In genomic region chr2:35132662-35133055, GRCm38 (mm10) we compare ENCODE assay signal across 9 mouse cellular contexts. TPM values are rescaled to one million over a fixed set of nuclear protein-coding genes. Genes with fewer than 3 reads are reported as not detected.
DNase-seq lines count a peak whose midpoint lies in the region; ATAC-seq lines count a peak whose summit lies in the region.
"Had no signal": no experiment of that assay in that cellular context is flagged by ENCODE, and none has a peak within 500 bp of the region (broad histone marks: within the 10 kb centered on the region; RNA-seq: fewer than 3 reads in every experiment).

No protein-coding gene starts in this region.

- no peak for DNase-seq in heart, adult 11 months
- peak; percentile 33 for DNase-seq in Muller cell, postnatal 12 days (ENCODE audit: inconsistent ontology term)
- no peak for DNase-seq in testis, postnatal 14 days (ENCODE audit: low spot score)
- no peak for DNase-seq in adrenal gland, adult 8-10 months
- DNase-seq in thymus, postnatal 14 days = no peak

- peak overlapping the region; percentile 53 to 63 for H3K4me3 ChIP-seq in heart, embryonic 14.5 days (ENCODE audit: control insufficient read depth in 1 of 2, insufficient read depth in 1 of 2, low read depth in 1 of 2, low read length in 2 of 2)
- peak overlapping the region; percentile 38 for H3K4me3 ChIP-seq in hindbrain, embryonic 12.5 days
- peak overlapping the region; percentile 38 for H3K4me3 ChIP-seq in midbrain, embryonic 15.5 days

- WGBS in heart, embryonic 14.5 days = 8% methylated on average over 5 of the region's 5 CpGs
- WGBS in hindbrain, embryonic 12.5 days = 13% methylated on average over 5 of the region's 5 CpGs
- WGBS in midbrain, embryonic 15.5 days = 4% methylated on average over 5 of the region's 5 CpGs

- H3K27me3 ChIP-seq in heart, embryonic 14.5 days (ENCODE audit: control insufficient read depth, insufficient read depth, low read length) = no peaks in the 10 kb centered on the region
- no peaks in the 10 kb centered on the region for H3K27me3 ChIP-seq in hindbrain, embryonic 12.5 days
- no peaks in the 10 kb centered on the region for H3K27me3 ChIP-seq in midbrain, embryonic 15.5 days (replicated peaks)
- H3K27me3 ChIP-seq: Patski had no signal

- H3K36me3 ChIP-seq in heart, embryonic 14.5 days (ENCODE audit: control insufficient read depth, insufficient read depth, low read length) = peaks cover 46% of the 10 kb centered on the region
- H3K36me3 ChIP-seq in hindbrain, embryonic 12.5 days = peaks cover 25% of the 10 kb centered on the region
- H3K36me3 ChIP-seq in midbrain, embryonic 15.5 days (replicated peaks) = peaks cover 7% of the 10 kb centered on the region

- no peaks in the 10 kb centered on the region for H3K9me3 ChIP-seq in heart, embryonic 14.5 days (ENCODE audit: control insufficient read depth, low read length)
- no peaks in the 10 kb centered on the region for H3K9me3 ChIP-seq in hindbrain, embryonic 12.5 days (replicated peaks)
- no peaks in the 10 kb centered on the region for H3K9me3 ChIP-seq in midbrain, embryonic 15.5 days

- ATAC-seq in heart, embryonic 14.5 days (ENCODE audit: insufficient number of reproducible peaks, insufficient read depth, low FRiP score, low read depth) = no peak; the same call in 1 of the 2 replicates
- no peak for ATAC-seq in hindbrain, embryonic 12.5 days (ENCODE audit: low FRiP score)
- no peak for ATAC-seq in midbrain, embryonic 15.5 days (replicated peaks)

- peak overlapping the region; percentile 88 for H3K4me2 ChIP-seq in heart, embryonic 14.5 days (ENCODE audit: low read length)
- peak overlapping the region; percentile 56 for H3K4me2 ChIP-seq in hindbrain, embryonic 12.5 days (replicated peaks)
- H3K4me2 ChIP-seq in midbrain, embryonic 15.5 days = peak overlapping the region; percentile 49

- H3K9ac ChIP-seq in heart, embryonic 14.5 days (ENCODE audit: low read length) = peak overlapping the region; percentile 67
- peak overlapping the region; percentile 45 for H3K9ac ChIP-seq in hindbrain, embryonic 12.5 days
- no peak overlapping the region for H3K9ac ChIP-seq in midbrain, embryonic 15.5 days

- H3K27ac ChIP-seq in heart, embryonic 14.5 days (replicated peaks in 1 of 2; ENCODE audit: control insufficient read depth in 1 of 2, insufficient read depth in 1 of 2, low read depth in 2 of 2, low read length in 2 of 2) = peak overlapping the region; percentile 86 to 91
- H3K27ac ChIP-seq in hindbrain, embryonic 12.5 days = no peak overlapping the region
- no peak overlapping the region for H3K27ac ChIP-seq in midbrain, embryonic 15.5 days

- peaks cover 0 to 19% of the 10 kb centered on the region in 2 experiments; a peak in 3 of 4 replicates for H3K4me1 ChIP-seq in heart, embryonic 14.5 days (ENCODE audit: control insufficient read depth in 2 of 2, insufficient read depth in 2 of 2, low read length in 2 of 2)
- peaks cover 9% of the 10 kb centered on the region for H3K4me1 ChIP-seq in hindbrain, embryonic 12.5 days
- H3K4me1 ChIP-seq in midbrain, embryonic 15.5 days = peaks cover 11% of the 10 kb centered on the region

RNA-seq across cellular contexts. Expression of gene Cntrl, which starts 23.4 kb away (rescaled TPM):
- polyA plus RNA-seq in heart, embryonic 14.5 days (2014; fragmentation: Nextera tagmentation; extraction: Ambion mirVana) = 21.0 and 22.5 TPM in 2 replicates
- 21.3 and 22.7 TPM in 2 replicates for polyA plus RNA-seq in hindbrain, embryonic 12.5 days (2016; fragmentation: Nextera tagmentation; extraction: Ambion mirVana)
- polyA plus RNA-seq in midbrain, embryonic 15.5 days (2015; fragmentation: Nextera tagmentation; extraction: Ambion mirVana) = 10.5 and 10.8 TPM in 2 replicates
- total RNA-seq in adrenal gland, adult 8-10 months (2022) = 10 to 100 TPM; 16.4 to 30.7 (median 23.5) TPM

RNA-seq across cellular contexts. Expression of gene AI182371, which starts 31.3 kb away (rescaled TPM):
- 0.16 and 0.27 TPM in 2 replicates for polyA plus RNA-seq in heart, embryonic 14.5 days (2014; fragmentation: Nextera tagmentation; extraction: Ambion mirVana)
- 0.31 and 0.36 TPM in 2 replicates for polyA plus RNA-seq in hindbrain, embryonic 12.5 days (2016; fragmentation: Nextera tagmentation; extraction: Ambion mirVana)
- polyA plus RNA-seq in midbrain, embryonic 15.5 days (2015; fragmentation: Nextera tagmentation; extraction: Ambion mirVana) = 0.32 and 0.74 TPM in 2 replicates
- 1 to 10 TPM in 1 of 4 experiments, under 1 TPM in 3; 0.21 to 1.5 (median 0.71) TPM for total RNA-seq in adrenal gland, adult 8-10 months (2022)

Comparison
In these comparisons a context has a peak if more than half of its experiments do, and no peak if none do; other contexts are left out.
1. H3K27ac ChIP-seq: peak in heart, embryonic 14.5 days (2 of 2); none in hindbrain, embryonic 12.5 days (single experiment) and midbrain, embryonic 15.5 days (single experiment).
2. Peak in every context shown above with its lines, with median percentiles within 50 percentile points of each other: H3K4me2 ChIP-seq and H3K4me3 ChIP-seq.